ENCODE assay signal across 24 mouse cellular contexts in the genomic region with DNA sequence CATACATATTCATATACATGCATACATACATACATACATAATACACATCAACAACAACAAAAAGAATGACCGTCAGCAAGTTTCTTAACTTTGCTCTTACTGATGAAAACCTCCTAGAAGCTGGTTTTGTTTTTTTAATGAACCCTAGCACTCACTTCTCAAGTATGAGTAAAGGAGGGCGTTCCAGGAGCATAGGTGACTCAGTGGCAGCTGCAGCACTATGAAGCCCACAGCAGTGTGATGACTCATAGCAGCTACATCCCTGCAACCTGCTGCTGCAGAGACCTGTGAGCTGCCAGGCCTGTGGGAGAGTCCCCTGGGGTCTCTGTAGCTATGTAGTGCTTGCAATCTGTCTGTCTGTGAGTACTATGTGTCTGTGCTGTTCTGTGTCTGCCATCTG. TPM values are rescaled to one million over a fixed set of nuclear protein-coding genes. Genes with fewer than 3 reads are reported as not detected.
A peak's percentile ranks its signal among the peaks of the same experiment; 100 is the strongest.
DNase-seq lines count a peak whose midpoint lies in the region.
"Had no signal": no experiment of that assay in that cellular context is flagged by ENCODE, and none has a peak within 500 bp of the region (broad histone marks: within the 10 kb centered on the region; RNA-seq: fewer than 3 reads in every experiment).

No protein-coding gene starts in this region.

- DNase-seq in left cerebral cortex, adult 11 months (ENCODE audit: low spot score) = peak; percentile 4
- no peak for DNase-seq in left cerebral cortex, postnatal 10 days (ENCODE audit: extremely low spot score in 1 of 2, low spot score in 2 of 2)
- DNase-seq in MN1 (ENCODE audit: low spot score) = peak; percentile 47
- peak; percentile 24 for DNase-seq in fibroblast of lung, adult 2 months (ENCODE audit: low read depth)
- no peak for DNase-seq in cerebellum, postnatal 25 days
- DNase-seq in ovary, postnatal 10 days (ENCODE audit: low spot score) = no peak
- no peak for DNase-seq in heart, postnatal 4 days
- DNase-seq in urinary bladder, postnatal 4 days (ENCODE audit: low spot score in 2 of 2) = no peak
- DNase-seq: adrenal gland, postnatal 10 days; cerebellum, adult 11 months; cerebellum, adult 9-10 months; forebrain, postnatal 0 days; gastrocnemius, postnatal 10 days; kidney, postnatal 14 days; layer of hippocampus, adult 9-11 months; lung, postnatal 36 days; retina, postnatal 1 day; right cerebral cortex, postnatal 25 days; thymus, adult 18-20 months; thymus, postnatal 25 days had no signal

- intact Hi-C loops in left cerebral cortex, postnatal 10 days (cut with DNase I) = no loop called here

RNA-seq across cellular contexts. Expression of gene Hspa4l, which starts 17.0 kb away (rescaled TPM):
- total RNA-seq in left cerebral cortex, postnatal 10 days (2021) = 100 to 1,000 TPM in 1 of 2 experiments, 10 to 100 TPM in 1; 92.8 to 101 TPM
- 10 to 100 TPM; 40.5 to 44.6 TPM for total RNA-seq in heart, postnatal 4 days (2021)

RNA-seq across cellular contexts. Expression of gene Plk4, which starts 38.5 kb away (rescaled TPM):
- 1 to 10 TPM; 5.8 to 7.0 TPM for total RNA-seq in left cerebral cortex, postnatal 10 days (2021)
- total RNA-seq in heart, postnatal 4 days (2021) = 10 to 100 TPM; 24.5 to 28.3 TPM

RNA-seq across cellular contexts. Expression of gene Slc25a31, which starts 52.7 kb away (rescaled TPM):
- under 1 TPM in 1 of 2 experiments, not detected in 1; 0.36 TPM for total RNA-seq in left cerebral cortex, postnatal 10 days (2021)
- 1 to 10 TPM in 1 of 2 experiments, under 1 TPM in 1; 0.90 to 1.0 TPM for total RNA-seq in heart, postnatal 4 days (2021)
- total RNA-seq: common myeloid progenitor, adult 5-6 weeks; gastrocnemius, postnatal 10 days; granulocyte monocyte progenitor cell, adult 5-6 weeks; left cerebral cortex, adult 2 months; megakaryocyte, adult 5-6 weeks had no signal

Comparison
In these comparisons a context has a peak if more than half of its experiments do, and no peak if none do; other contexts are left out.
1. DNase-seq: peak in left cerebral cortex, adult 11 months (single experiment), MN1 (single experiment) and fibroblast of lung, adult 2 months (single experiment); none in left cerebral cortex, postnatal 10 days (0 of 2), cerebellum, postnatal 25 days (0 of 2), ovary, postnatal 10 days (single experiment), heart, postnatal 4 days (single experiment) and urinary bladder, postnatal 4 days (0 of 2).